Mouse (Mus musculus): ENCODE results near the gene Iqcg.

DNA sequence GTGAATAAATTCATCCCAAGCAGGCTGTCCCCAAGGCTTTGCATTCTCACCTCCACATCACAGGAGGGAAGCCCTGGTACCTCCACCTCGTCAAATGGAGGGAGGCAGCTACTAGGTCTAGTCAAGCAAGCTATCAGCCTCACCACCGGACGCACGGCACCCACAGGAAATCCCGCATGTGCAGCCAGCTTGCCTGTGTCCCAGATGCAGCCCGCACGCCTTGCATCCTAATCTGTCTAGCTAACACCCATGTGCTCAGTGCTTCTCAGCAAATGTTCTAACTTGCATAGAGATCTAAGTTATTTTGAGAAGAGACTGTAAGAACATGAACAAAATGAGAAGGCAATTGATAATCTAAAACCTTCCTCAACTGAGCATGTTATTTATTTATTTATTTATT lies 29.7 kb downstream of the Iqcg start:
- TF ChIP-seq ZC3H11A (IDR thresholded peaks at IDR 0.05; ENCODE audit: borderline replicate concordance, low read depth, low read length) (no peak), MAFK (IDR thresholded peaks at IDR 0.05; ENCODE audit: insufficient read depth, low read depth, low read length) (no peak), CHD2 (IDR thresholded peaks at IDR 0.05; ENCODE audit: low read depth, low read length) (no peak)

All from ES-E14 (cell line).